Mouse (Mus musculus) WW6 (cell line): ENCODE results near the gene Pklr.
A peak's percentile ranks its signal among the peaks of the same experiment; 100 is the strongest.

ENCODE experiments used
- DNase-seq: peaks from one replicate; pipeline ENCODE4 v3.0.0-alpha.2; 2013; ENCODE audit warnings: low read depth, low spot score

Pklr gene

DNA sequence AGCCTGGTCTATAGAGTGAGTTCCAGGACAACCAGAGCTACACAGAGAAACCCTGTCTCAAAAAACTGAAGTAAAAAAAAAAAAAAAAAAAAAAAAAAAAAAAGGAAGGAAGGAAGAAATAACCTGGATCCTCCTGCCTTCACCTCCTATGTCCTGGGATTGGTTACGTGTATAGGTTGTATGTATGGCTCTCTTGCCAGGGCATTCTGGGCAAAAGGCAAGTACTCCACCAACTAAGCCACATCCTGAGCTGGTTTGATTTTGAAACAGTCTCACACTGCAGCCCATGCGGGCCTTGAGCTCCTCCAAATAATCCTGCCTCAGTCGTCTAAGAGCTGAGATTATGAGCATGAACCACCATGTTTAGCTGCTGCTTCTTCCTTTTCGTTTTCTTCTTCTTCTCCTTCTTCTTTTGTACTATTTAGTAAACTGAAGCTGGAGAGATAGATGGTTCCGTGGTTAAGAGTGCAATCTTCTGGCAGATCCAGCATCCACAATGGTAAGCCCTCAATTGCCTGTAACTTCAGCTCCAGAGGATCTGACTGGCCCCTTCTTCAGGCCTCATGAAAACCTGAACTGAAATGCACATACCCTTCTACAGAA is 27.8 kb downstream of the Pklr start:
- no peak for DNase-seq

DNA sequence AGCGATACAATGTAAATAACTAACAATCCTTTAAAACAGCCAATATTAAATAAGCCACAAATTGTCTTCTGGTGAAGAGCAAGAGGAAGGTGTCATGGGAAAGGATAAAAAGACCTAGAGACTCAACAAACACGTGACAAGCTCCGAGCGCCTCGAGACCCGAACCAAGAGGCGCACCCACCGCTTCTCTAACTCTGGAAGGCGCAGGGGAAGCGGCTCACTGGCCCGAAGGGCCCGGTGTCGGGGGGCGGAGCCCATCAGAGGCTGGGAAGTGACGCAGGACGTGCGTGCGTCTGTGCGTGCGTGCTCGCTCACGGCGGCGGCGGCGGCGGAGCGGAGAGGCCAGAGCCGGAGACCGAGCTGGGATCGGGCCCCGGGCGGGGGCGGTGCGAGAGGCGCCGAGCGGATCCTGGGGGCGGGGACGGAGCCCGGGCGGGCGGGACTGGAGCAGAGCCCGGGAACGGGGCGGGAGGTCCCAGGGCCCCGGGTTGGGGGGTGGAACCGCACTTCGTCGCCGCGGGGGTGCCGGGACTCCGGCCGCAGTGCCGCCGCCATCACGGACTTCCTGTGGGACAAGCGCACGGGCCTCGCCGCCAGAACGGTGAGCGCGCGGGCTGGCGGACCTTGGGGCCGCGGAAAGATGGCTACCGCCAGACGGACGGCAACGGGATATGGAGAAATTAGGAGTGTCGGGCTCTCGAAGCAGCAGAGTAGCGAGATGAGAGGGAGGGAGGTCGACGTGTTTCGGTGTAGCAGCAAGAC is 28.7 kb downstream of the Pklr start, which contains the start of gene Clk2:
TSS of gene Clk2 (plus strand) at position 290 of the 762 bp plus-strand sequence.
- DNase-seq = peak; percentile 85

GRCm38 (mm10) chr3:89165268-89165870 is 29.4 kb downstream of the Pklr start:
- DNase-seq = no peak

DNA sequence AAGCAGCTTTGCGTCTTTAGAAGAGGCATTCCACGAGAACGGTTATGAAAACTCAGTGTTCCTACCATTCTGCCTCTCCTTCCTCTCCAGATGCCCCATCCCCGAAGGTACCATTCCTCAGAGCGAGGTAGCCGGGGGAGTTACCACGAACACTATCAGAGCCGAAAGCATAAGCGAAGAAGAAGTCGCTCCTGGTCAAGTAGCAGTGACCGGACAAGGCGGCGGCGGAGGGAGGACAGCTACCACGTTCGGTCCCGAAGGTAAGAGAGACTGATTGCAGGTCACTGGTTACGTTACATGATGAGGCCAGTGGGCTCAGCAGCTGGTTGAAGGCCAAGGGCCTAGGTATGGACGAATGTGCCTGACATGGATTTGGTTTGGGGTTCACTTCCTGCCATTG is 31.0 kb downstream of the Pklr start:
- no peak for DNase-seq

DNA sequence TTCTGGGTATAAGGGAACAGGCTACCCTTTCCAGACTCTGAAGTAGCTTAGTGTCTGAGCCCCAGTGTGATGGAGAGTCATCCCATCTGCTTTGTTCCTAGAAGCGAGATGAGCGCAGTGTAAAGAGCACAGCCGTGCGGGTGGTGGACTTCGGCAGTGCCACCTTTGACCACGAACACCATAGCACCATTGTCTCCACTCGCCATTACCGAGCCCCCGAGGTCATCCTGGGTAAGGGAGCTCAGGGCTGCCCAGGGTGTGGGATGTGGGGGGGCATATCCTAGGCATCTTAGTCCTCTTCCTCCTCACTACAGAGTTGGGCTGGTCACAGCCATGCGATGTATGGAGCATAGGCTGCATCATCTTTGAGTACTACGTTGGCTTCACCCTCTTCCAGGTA is 38.9 kb downstream of the Pklr start:
- DNase-seq = no peak

DNA sequence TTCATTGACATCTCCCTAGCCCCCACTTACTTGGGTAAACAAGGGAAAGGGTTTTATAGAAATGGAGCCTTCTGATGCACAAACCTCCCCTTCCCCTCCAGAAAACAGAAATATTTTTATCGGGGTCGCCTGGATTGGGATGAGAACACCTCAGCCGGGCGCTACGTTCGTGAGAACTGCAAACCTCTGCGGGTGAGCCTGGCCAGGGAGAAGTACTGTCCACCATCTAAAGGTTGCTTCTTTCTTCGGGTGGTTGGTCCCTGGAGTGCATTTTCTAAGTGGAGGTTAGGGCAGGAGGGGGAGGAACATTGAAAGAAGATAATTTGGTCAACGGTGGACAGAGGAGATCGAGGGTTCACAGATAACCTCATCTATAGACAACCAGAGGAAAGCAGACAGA is 39.6 kb downstream of the Pklr start:
- DNase-seq = no peak

- DNase-seq = no peak
Measured at GRCm38 (mm10) chr3:89176421-89176820, 40.5 kb downstream of the Pklr start.

GRCm38 (mm10) chr3:89177242-89178106 is 41.5 kb downstream of the Pklr start, which contains the start of gene Scamp3:
TSS of gene Scamp3 (plus strand) at chr3:89177473.
- DNase-seq = peak; percentile 95

- DNase-seq = no peak
Measured at GRCm38 (mm10) chr3:89178107-89178385, 42.1 kb downstream of the Pklr start.

GRCm38 (mm10) chr3:89179056-89179455 is 43.1 kb downstream of the Pklr start:
- no peak for DNase-seq

DNA sequence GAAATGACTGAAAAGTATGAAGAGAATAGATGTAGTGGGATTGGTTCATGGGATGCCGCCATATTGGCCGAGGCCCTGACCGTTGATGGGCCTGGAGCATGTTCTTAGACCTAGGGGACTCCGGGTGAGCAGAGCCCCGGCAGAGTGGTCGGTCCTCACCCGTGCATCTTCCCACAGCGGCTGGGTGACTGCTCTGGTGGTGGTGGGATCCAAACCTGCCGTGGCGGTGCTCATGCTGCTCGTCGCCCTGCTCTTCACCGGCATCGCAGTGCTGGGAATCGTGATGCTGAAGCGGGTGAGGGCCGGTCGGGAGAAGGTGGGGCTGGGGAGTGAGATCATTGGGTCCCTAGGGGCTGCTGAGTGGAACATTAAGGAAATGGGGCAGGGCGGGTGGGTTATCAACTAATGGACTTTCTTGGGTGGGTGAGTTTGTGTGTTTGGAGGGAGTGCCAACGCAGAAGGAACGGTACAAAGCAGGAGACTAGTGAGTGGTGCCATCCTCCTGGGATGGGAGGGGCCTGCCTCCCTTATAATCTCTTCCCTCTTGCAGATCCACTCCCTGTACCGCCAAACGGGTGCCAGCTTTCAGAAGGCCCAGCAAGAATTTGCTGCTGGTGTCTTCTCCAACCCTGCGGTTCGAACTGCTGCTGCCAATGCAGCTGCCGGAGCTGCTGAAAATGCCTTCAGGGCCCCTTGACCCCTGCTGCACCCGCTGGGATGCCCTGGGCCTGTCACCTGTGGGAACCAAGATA is 46.0 kb downstream of the Pklr start:
- no peak for DNase-seq

DNA sequence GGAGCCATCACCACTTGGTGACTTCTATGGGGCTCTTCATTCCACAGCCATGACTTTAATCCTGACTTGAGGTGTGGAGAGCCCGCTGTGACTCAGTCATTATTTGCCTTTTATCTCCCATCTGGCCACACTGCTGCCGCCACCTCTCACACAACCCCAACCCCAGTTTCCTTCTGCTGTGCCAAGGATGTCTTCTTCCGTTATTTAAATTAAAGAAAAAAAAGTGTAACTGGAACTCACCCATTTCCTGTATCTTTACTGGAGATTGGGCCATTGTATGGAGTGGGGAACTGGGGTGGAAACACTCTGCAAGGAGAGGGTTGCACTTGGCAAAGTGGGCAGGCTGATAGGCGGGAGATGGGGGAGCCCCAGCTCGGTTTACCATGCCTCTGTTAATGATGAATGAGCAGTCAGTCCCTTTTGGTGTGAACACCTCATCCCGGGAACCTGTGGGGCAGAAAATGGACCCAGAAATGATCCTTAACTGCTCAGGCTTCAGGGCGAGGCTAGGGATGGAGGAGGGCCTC is 46.7 kb downstream of the Pklr start:
- DNase-seq = no peak

- peak; percentile 79 for DNase-seq
Measured at GRCm38 (mm10) chr3:89183058-89183958, 47.4 kb downstream of the Pklr start, which contains the start of gene Fam189b. TSS of gene Fam189b (plus strand) at chr3:89183143.

DNA sequence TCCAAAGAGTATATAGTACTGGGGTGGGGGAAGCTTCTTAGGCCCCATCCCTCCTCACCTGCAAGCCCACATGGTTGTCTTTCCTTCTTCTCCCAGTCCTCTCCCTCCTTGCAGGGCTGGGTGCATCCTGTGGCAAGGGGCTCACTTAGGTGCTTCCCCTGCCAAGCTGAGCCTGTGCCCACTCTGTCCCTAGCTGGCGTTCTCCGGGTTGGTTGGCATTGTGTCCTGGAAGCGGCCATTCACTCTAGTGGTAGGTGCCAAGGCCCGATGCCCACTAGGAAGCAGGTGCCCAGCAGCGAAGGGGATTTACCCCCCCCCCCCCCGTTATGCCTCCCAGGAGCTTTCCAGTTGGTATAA is 48.0 kb downstream of the Pklr start:
- DNase-seq = no peak

DNA sequence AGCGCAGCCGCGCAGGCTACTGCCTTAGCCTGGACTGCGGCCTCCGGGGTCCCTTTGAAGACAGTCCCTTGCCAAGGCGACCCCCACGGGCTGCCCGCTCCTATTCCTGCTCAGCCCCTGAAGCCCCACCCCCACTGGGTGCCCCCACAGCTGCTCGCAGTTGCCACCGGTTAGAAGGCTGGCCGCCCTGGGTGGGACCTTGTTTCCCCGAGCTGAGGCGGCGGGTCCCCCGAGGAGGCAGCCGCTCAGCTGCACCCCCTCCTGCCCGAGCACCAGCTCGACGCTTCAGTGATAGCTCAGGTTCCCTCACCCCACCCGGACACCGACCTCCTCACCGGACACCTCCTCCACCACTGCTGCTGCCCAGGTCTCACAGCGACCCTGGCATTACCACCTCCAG is 51.3 kb downstream of the Pklr start:
- no peak for DNase-seq

DNA sequence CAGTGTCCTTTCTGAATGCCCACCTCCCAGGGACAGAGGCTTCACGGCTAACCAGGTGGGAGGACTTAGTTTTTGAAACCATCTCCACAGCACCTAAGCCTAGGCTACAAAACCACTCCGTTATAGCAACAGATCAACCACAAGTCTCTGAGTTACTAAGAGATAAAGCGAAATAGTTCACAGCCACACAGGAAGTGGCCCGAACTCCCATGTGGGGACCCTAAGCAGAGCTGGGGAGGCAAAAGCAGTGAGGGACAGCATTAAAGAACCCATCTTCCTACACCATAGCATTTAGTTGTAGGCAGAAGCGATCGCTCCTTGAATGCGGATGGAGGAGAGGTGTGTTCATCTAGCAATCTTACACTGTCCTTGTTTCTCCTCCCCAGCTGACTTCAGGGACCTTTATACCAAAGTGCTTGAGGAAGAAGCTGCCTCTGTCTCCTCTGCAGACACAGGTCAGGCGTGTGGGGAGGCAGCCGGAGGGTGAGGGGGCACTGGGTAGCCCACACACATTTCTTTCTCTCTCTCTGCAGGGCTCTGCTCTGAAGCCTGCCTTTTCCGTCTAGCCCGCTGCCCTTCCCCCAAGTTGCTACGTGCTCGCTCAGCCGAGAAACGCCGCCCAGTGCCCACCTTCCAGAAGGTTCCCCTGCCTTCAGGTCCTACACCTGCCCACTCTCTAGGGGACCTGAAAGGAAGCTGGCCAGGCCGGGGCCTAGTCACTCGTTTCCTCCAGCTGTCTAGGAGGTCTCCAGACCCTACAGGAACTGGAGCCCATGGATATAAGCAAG is 51.9 kb downstream of the Pklr start:
- DNase-seq = no peak

- DNase-seq = no peak
Measured at GRCm38 (mm10) chr3:89188478-89188875, 52.5 kb downstream of the Pklr start.

- DNase-seq = no peak
Measured at GRCm38 (mm10) chr3:89190436-89190835, 54.5 kb downstream of the Pklr start.

- no peak for DNase-seq
Measured at GRCm38 (mm10) chr3:89193351-89193750, 57.4 kb downstream of the Pklr start.
